Mouse (Mus musculus) thymus, postnatal 10 days (tissue): ENCODE data around the gene Rbpj.

Experiments
- DNase-seq, 2 experiments: peaks; one replicate each; pipeline ENCODE4 v3.0.0; 2021; ENCODE audit warnings: low spot score in 2 of 2

Rbpj gene

GRCm38 (mm10) chr5:53590875-53591682, 125.1 kb downstream of the Rbpj start:
- peak; percentile 35 for DNase-seq

- no peak for DNase-seq
These were observed 125.7 kb downstream of the Rbpj start for GRCm38 (mm10) chr5:53591683-53592050.

GRCm38 (mm10) chr5:53593080-53593688, 127.2 kb downstream of the Rbpj start:
- DNase-seq: no peak

GRCm38 (mm10) chr5:53594274-53594673, 128.3 kb downstream of the Rbpj start:
- peak; percentile 18 to 40 for DNase-seq

- DNase-seq: no peak
These were observed 132.6 kb downstream of the Rbpj start for GRCm38 (mm10) chr5:53598510-53598909.

GRCm38 (mm10) chr5:53599116-53599515, 133.2 kb downstream of the Rbpj start:
- no peak for DNase-seq

- no peak for DNase-seq
These were observed 136.2 kb downstream of the Rbpj start for GRCm38 (mm10) chr5:53602194-53602593.

- no peak for DNase-seq
These were observed 139.5 kb downstream of the Rbpj start for GRCm38 (mm10) chr5:53605450-53605849.

- DNase-seq: no peak
These were observed 141.5 kb downstream of the Rbpj start for GRCm38 (mm10) chr5:53607230-53607996.

GRCm38 (mm10) chr5:53618844-53619243, 152.9 kb downstream of the Rbpj start:
- DNase-seq: no peak

GRCm38 (mm10) chr5:53632026-53632425, 166.1 kb downstream of the Rbpj start:
- DNase-seq: no peak

GRCm38 (mm10) chr5:53636795-53637194, 170.8 kb downstream of the Rbpj start:
- DNase-seq: no peak

- DNase-seq: no peak
These were observed 171.3 kb downstream of the Rbpj start for GRCm38 (mm10) chr5:53637206-53637605.

- peak in 1 of 2 experiments; percentile 20 for DNase-seq
These were observed 172.7 kb downstream of the Rbpj start for GRCm38 (mm10) chr5:53638647-53639046.

GRCm38 (mm10) chr5:53646669-53647068, 180.7 kb downstream of the Rbpj start:
- no peak for DNase-seq

- no peak for DNase-seq
These were observed 181.4 kb downstream of the Rbpj start for GRCm38 (mm10) chr5:53647358-53647757.

GRCm38 (mm10) chr5:53656596-53656995, 190.6 kb downstream of the Rbpj start:
- DNase-seq: no peak

- no peak for DNase-seq
These were observed 192.0 kb downstream of the Rbpj start for GRCm38 (mm10) chr5:53657925-53658324.

- no peak for DNase-seq
These were observed 195.6 kb downstream of the Rbpj start for GRCm38 (mm10) chr5:53661508-53661907.

GRCm38 (mm10) chr5:53662413-53662812, 196.5 kb downstream of the Rbpj start:
- no peak for DNase-seq

- no peak for DNase-seq
These were observed 197.7 kb downstream of the Rbpj start for GRCm38 (mm10) chr5:53663665-53664064.

- no peak for DNase-seq
These were observed 202.1 kb downstream of the Rbpj start for GRCm38 (mm10) chr5:53668021-53668420.
